Mouse (Mus musculus) heart, adult 2 months (tissue): Measurements from ENCODE around the gene Nhlrc2. TPM values are rescaled to one million over a fixed set of nuclear protein-coding genes. Genes with fewer than 3 reads are reported as not detected.

Source experiments
- DNase-seq, 2 experiments: peaks; one replicate each; pipeline ENCODE4 v3.0.0; 2021
- H3K27ac ChIP-seq: fragments of 200-600 bp; 2 replicates; pipeline ENCODE4 v1.8.1; 2022
- H3K27me3 ChIP-seq: fragments of 200-500 bp; 2 replicates; pipeline ENCODE4 v1.6.1; 2012; ENCODE audit warnings: mild to moderate bottlenecking, low read length, inconsistent platforms, mixed read lengths; ENCODE audit not compliant: control insufficient read depth, insufficient read depth
- H3K36me3 ChIP-seq: fragments of 200-500 bp; 2 replicates; pipeline ENCODE4 v1.6.1; 2012; ENCODE audit warnings: low read length, inconsistent platforms; ENCODE audit not compliant: control insufficient read depth, insufficient read depth
- H3K4me1 ChIP-seq: fragments of 200-500 bp; 2 replicates; pipeline ENCODE4 v1.6.1; 2011; ENCODE audit warnings: low read length; ENCODE audit not compliant: control insufficient read depth, insufficient read depth
- H3K4me3 ChIP-seq: fragments of 200-600 bp; 2 replicates; pipeline ENCODE4 v1.8.1; 2022
- H3K79me2 ChIP-seq: fragments of 200-500 bp; replicated peaks from 2 replicates; pipeline ENCODE4 v1.6.1; 2012; ENCODE audit warnings: mild to moderate bottlenecking, inconsistent platforms, low read length, moderate library complexity, mixed read lengths; ENCODE audit not compliant: control insufficient read depth, insufficient read depth
- H3K9ac ChIP-seq: fragments of 200-500 bp; 2 replicates; pipeline ENCODE4 v1.6.1; 2012; ENCODE audit warnings: low read depth, mild to moderate bottlenecking, control low read depth, inconsistent platforms, low read length, mixed read lengths
- CTCF ChIP-seq: fragments of 200-600 bp; IDR thresholded peaks from 2 replicates; pipeline ENCODE4 v1.8.1; 2022; ENCODE audit warnings: antibody characterized with exemption, mild to moderate bottlenecking, moderate library complexity
- EP300 ChIP-seq: fragments of 200-500 bp; IDR thresholded peaks from 2 replicates; pipeline ENCODE4 v1.6.1; 2011; ENCODE audit warnings: low read depth, low read length, control low read depth; ENCODE audit not compliant: insufficient read depth
- POLR2A ChIP-seq: fragments of 200-500 bp; IDR thresholded peaks from 2 replicates; pipeline ENCODE4 v1.6.1; 2011; ENCODE audit warnings: mild to moderate bottlenecking, low read depth, low read length, control low read depth; ENCODE audit not compliant: insufficient read depth
- WGBS: fragments of 180-500 bp; shearing (Covaris S2); methylation state at CpG from one replicate; pipeline ENCODE4 v1.1.7; 2018; 5-methylcytosine and 5-hydroxymethylcytosine counted together
- intact Hi-C: fragments of 180-260 bp; cut with DNase I; formaldehyde crosslinking; loops from one replicate; pipeline ENCODE4 v1.15.1; 2025
- polyA plus RNA-seq: library from polyadenylated mRNA; depleted of rRNA; stranded (reverse); fragments of >200 nt; gene quantifications from 2 replicates; pipeline ENCODE4 v1.2.3, GENCODE M21; 2012
- total RNA-seq, 2 experiments: library from RNA; stranded (reverse); gene quantifications; 2 replicates each; pipeline ENCODE4 v1.2.3; 2021

Nhlrc2 gene
- total and polyA plus RNA-seq, 3 experiments = 7.1 to 28.0 (median 26.9) TPM

- H3K27ac ChIP-seq = no peak overlapping the region
- H3K79me2 ChIP-seq = no peaks in the 10 kb centered on the region
- no peak for TF ChIP-seq EP300
- no peak for TF ChIP-seq CTCF
- no peak for TF ChIP-seq POLR2A
- no peak overlapping the region for H3K9ac ChIP-seq
- WGBS = 86% methylated on average over 12 of the region's 12 CpGs
- DNase-seq = no peak
- intact Hi-C loops = no loop called here
- H3K4me1 ChIP-seq = peaks cover 6% of the 10 kb centered on the region
- H3K27me3 ChIP-seq = no peaks in the 10 kb centered on the region
- H3K36me3 ChIP-seq = no peaks in the 10 kb centered on the region
- H3K4me3 ChIP-seq = no peak overlapping the region
Observed at GRCm38 (mm10) chr19:56531251-56531650, 16.8 kb upstream of the Nhlrc2 start.

DNA sequence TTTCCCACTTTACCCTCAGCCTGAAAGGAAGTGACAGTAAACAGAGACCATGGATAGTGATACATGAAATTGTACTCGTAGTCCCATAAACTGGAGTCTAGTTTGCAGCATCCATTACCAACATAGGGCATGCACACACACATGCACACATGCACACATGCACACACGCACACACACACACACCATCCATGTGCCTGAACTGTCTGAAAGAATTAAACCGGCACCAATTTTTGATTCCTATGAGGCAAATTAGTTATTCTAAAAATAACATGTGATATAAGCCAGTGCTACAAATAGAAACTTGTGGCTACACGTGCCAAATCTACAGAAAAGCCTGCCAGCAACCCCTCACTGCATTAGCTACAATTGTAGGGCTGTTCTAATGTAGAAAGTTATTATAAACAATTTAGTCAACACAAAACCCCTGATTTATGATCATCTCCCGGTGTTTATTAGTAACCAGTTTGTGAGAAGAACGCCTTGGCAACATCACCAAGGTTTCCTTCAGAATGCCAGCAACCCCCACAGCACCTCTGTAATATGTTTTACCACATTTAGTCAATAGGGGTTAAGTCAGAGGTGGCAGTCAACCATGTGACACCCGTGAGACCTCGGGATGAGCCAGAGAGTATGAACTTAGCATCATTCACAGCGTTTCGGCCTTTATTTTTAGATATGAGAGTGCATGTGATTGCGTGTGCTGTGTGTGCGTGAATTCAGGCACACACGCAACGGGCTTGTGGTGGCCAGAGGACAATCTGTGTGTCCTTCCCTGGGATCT, 14.6 kb upstream of the Nhlrc2 start:
- Histone ChIP-seq H3K27me3 (no peaks in the 10 kb centered on the region), H3K4me3 (no peak overlapping the region), H3K36me3 (no peaks in the 10 kb centered on the region), H3K4me1 (peaks cover 6% of the 10 kb centered on the region), H3K9ac (no peak overlapping the region; the same call in 1 of the 2 replicates), H3K27ac (peak overlapping the region; percentile 83), H3K79me2 (no peaks in the 10 kb centered on the region)
- TF ChIP-seq CTCF (no peak), EP300 (0 out of 2 replicates have a peak, but pooled peaks have one; percentile 24)
- DNase-seq = peak in 1 of 2 experiments; percentile 31
- WGBS = 56% methylated on average over 14 of the region's 14 CpGs
- intact Hi-C loops = no loop called here

DNA sequence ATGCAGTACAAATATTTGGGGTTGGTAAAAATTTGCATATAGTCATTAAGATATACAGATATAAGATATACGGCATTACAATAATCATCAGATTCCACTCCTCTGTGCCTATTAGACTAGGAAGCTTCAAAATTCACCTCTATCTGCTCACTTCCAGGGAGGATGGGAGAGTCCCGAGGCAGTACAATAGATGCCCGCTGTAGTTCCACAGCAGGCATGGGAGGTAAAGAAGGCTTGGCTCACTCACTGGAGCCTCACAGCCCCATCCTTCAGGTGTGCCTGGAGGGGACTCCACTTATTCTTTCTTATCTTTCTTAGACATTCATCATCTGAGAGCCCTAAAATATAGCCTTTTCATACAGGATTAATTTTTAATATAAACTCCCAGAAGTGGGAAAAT, 13.7 kb upstream of the Nhlrc2 start:
- Histone ChIP-seq H3K27ac (peak overlapping the region; percentile 83), H3K79me2 (no peaks in the 10 kb centered on the region), H3K36me3 (no peaks in the 10 kb centered on the region), H3K4me1 (peaks cover 6% of the 10 kb centered on the region), H3K4me3 (no peak overlapping the region), H3K27me3 (no peaks in the 10 kb centered on the region), H3K9ac (no peak overlapping the region)
- WGBS = 78% methylated on average over 3 of the region's 3 CpGs
- DNase-seq = no peak
- intact Hi-C loops = no loop called here
- TF ChIP-seq POLR2A (no peak), CTCF (no peak), EP300 (no peak)

DNA sequence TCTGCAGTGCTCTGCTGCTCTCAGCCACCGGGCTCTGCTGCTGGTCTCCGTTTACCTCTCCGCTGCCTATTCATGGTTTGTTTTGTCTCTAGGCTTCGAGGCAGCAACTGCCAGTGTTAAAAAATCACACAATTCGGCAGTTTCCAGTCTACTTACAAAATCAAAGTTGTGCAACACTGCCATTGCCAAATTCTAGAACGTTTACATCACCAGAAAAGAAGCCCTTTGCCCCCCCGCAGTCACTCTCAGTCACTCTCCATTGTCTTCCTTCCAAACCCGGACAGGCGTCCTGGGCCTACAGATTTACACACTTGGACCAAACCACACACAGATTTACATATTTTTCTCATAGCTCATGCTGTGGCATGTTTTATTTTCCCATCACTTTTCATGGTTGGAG, 13.0 kb upstream of the Nhlrc2 start:
- peak in 1 of 2 experiments; percentile 37 for DNase-seq
- 71% methylated on average over 9 of the region's 9 CpGs for WGBS
- TF ChIP-seq POLR2A (no peak), CTCF (no peak), EP300 (no peak)
- intact Hi-C loops = no loop called here
- Histone ChIP-seq H3K79me2 (no peaks in the 10 kb centered on the region), H3K27me3 (no peaks in the 10 kb centered on the region), H3K4me3 (no peak overlapping the region), H3K27ac (peak overlapping the region; percentile 23; the same call in 1 of the 2 replicates), H3K4me1 (peaks cover 6% of the 10 kb centered on the region), H3K9ac (no peak overlapping the region), H3K36me3 (no peaks in the 10 kb centered on the region)

DNA sequence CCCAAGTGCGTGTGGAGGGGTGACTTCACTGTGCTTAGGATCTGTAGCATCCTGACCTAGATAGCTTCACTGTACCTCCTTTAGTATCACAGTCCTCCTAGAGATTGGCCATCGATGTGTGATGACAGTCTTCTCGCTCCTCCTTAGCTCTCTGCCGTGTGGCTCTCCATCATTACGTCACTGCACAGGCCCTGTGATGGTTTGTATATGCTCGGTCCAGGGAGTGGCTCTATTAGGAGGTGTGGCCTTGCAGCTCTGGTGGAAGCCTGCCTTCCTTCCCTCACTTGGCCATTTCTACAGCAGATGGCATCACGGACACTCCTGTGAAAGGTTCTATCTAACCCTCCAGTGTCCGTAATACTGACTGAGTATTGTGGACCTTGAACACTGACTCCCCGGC, 12.3 kb upstream of the Nhlrc2 start:
- no peaks in the 10 kb centered on the region for H3K27me3 ChIP-seq
- peaks cover 6% of the 10 kb centered on the region for H3K4me1 ChIP-seq
- no peaks in the 10 kb centered on the region for H3K36me3 ChIP-seq
- 90% methylated on average over 9 of the region's 9 CpGs for WGBS
- H3K9ac ChIP-seq = no peak overlapping the region
- TF ChIP-seq EP300 (no peak), POLR2A (no peak), CTCF (no peak)
- H3K79me2 ChIP-seq = no peaks in the 10 kb centered on the region
- H3K27ac ChIP-seq = no peak overlapping the region
- no peak for DNase-seq
- no peak overlapping the region for H3K4me3 ChIP-seq
- intact Hi-C loops = no loop called here

DNA sequence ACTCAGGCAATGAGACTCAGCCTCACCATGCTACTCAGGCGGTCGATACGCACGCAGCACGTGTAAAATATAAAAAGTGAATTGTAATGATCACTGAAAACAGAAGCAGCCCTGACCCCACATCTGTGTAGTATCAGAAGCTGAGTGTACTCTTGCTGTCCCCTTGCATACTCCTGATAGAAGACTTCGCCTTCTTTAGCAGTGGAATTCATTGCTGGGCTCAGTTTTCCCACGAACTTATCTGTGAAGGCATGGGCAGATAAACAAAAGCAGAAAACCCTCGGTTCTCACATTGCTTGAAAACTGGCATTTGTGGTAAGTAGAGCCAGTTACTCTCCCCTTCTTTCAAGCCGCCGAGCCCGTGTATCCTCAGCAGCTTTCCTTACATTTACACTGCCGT, 4.7 kb upstream of the Nhlrc2 start:
- 83% methylated on average over 12 of the region's 12 CpGs for WGBS
- TF ChIP-seq EP300 = no peak
- no peak for TF ChIP-seq CTCF
- no peak for TF ChIP-seq POLR2A
- Histone ChIP-seq H3K4me3 (no peak overlapping the region), H3K27me3 (no peaks in the 10 kb centered on the region), H3K36me3 (no peaks in the 10 kb centered on the region), H3K79me2 (no peaks in the 10 kb centered on the region), H3K4me1 (peaks cover 3% of the 10 kb centered on the region), H3K9ac (no peak overlapping the region), H3K27ac (no peak overlapping the region)
- DNase-seq = no peak
- intact Hi-C loops = no loop called here
